Comparison of ENCODE assay signal across 10 mouse cellular contexts in genomic region chr10:45003344-45003681, GRCm38 (mm10).
DNase-seq lines count a peak whose midpoint lies in the region; ATAC-seq and TF ChIP-seq lines count a peak whose summit lies in the region.
"Had no signal": no experiment of that assay in that cellular context is flagged by ENCODE, and none has a peak within 500 bp of the region (broad histone marks: within the 10 kb centered on the region; RNA-seq: fewer than 3 reads in every experiment).

No protein-coding gene starts in this region.

- no peak overlapping the region for H3K9ac ChIP-seq in forebrain, embryonic 14.5 days (ENCODE audit: low read length)
- no peak overlapping the region for H3K9ac ChIP-seq in forebrain, embryonic 15.5 days (replicated peaks)
- no peak overlapping the region for H3K9ac ChIP-seq in midbrain, embryonic 14.5 days (replicated peaks; ENCODE audit: low read length)
- H3K9ac ChIP-seq in midbrain, postnatal 0 days (replicated peaks; ENCODE audit: low read length, poor library complexity, severe bottlenecking), result no peak overlapping the region
- H3K9ac ChIP-seq in hindbrain, embryonic 11.5 days (ENCODE audit: low read depth, low read length), result no peak overlapping the region
- H3K9ac ChIP-seq: hindbrain, embryonic 15.5 days had no signal

- no peak overlapping the region for H3K27ac ChIP-seq in forebrain, embryonic 14.5 days (ENCODE audit: low read depth, low read length)
- no peak overlapping the region for H3K27ac ChIP-seq in forebrain, embryonic 15.5 days (replicated peaks)
- H3K27ac ChIP-seq in midbrain, embryonic 14.5 days (replicated peaks; ENCODE audit: low read depth, low read length), result no peak overlapping the region
- H3K27ac ChIP-seq in midbrain, postnatal 0 days (ENCODE audit: low read depth, low read length), result no peak overlapping the region
- H3K27ac ChIP-seq in hindbrain, embryonic 11.5 days (ENCODE audit: low read depth, low read length), result no peak overlapping the region
- H3K27ac ChIP-seq: forebrain, embryonic 10.5 days; hindbrain, embryonic 15.5 days had no signal

- no peaks in the 10 kb centered on the region for H3K79me2 ChIP-seq in myocyte (ENCODE audit: control insufficient read depth, insufficient read depth)

- no peak overlapping the region for H3ac ChIP-seq in myocyte (ENCODE audit: control insufficient read depth, insufficient read length)

- no peak for ATAC-seq in forebrain, embryonic 14.5 days
- no peak for ATAC-seq in forebrain, embryonic 15.5 days (replicated peaks)
- no peak for ATAC-seq in midbrain, embryonic 14.5 days (ENCODE audit: low FRiP score, low TSS enrichment)
- no peak for ATAC-seq in midbrain, postnatal 0 days (ENCODE audit: low FRiP score)
- ATAC-seq in inflammation-experienced regulatory T-cells, adult 6 months, result peak; percentile 19
- no peak for ATAC-seq in hindbrain, embryonic 11.5 days (ENCODE audit: low FRiP score)

- 12% methylated on average over 2 of the region's 2 CpGs for WGBS in forebrain, embryonic 14.5 days
- 45% methylated on average over 2 of the region's 2 CpGs for WGBS in forebrain, embryonic 15.5 days
- WGBS in midbrain, embryonic 14.5 days, result 41% methylated on average over 2 of the region's 2 CpGs
- 55% methylated on average over 2 of the region's 2 CpGs for WGBS in midbrain, postnatal 0 days
- WGBS in hindbrain, embryonic 11.5 days, result 65% methylated on average over 2 of the region's 2 CpGs

- no peak for TF ChIP-seq CTCF in midbrain, postnatal 0 days (IDR thresholded peaks at IDR 0.05)

- no peaks in the 10 kb centered on the region for H3K36me3 ChIP-seq in forebrain, embryonic 14.5 days (ENCODE audit: control insufficient read depth, insufficient read depth, low read length)
- H3K36me3 ChIP-seq in forebrain, embryonic 15.5 days, result no peaks in the 10 kb centered on the region
- H3K36me3 ChIP-seq in midbrain, embryonic 14.5 days (ENCODE audit: control insufficient read depth, insufficient read depth, low read length), result no peaks in the 10 kb centered on the region
- no peaks in the 10 kb centered on the region for H3K36me3 ChIP-seq in midbrain, postnatal 0 days (ENCODE audit: insufficient read depth, low read length)
- no peaks in the 10 kb centered on the region for H3K36me3 ChIP-seq in myocyte (ENCODE audit: control insufficient read depth, insufficient read depth)
- no peaks in the 10 kb centered on the region for H3K36me3 ChIP-seq in hindbrain, embryonic 11.5 days (ENCODE audit: control insufficient read depth, insufficient read depth, low read length)
- H3K36me3 ChIP-seq: forebrain, embryonic 10.5 days; hindbrain, embryonic 15.5 days had no signal

- no peak overlapping the region for H3K4me2 ChIP-seq in forebrain, embryonic 14.5 days (ENCODE audit: low read length)
- H3K4me2 ChIP-seq in forebrain, embryonic 15.5 days (replicated peaks), result no peak overlapping the region
- H3K4me2 ChIP-seq in midbrain, embryonic 14.5 days (ENCODE audit: low read length), result no peak overlapping the region
- no peak overlapping the region for H3K4me2 ChIP-seq in midbrain, postnatal 0 days (ENCODE audit: low read depth, low read length, poor library complexity, severe bottlenecking)
- H3K4me2 ChIP-seq in myocyte (ENCODE audit: low read depth), result peak overlapping the region; percentile 59
- no peak overlapping the region for H3K4me2 ChIP-seq in hindbrain, embryonic 11.5 days (replicated peaks; ENCODE audit: low read depth, low read length)
- H3K4me2 ChIP-seq: hindbrain, embryonic 15.5 days had no signal

- DNase-seq in forebrain, embryonic 14.5 days (ENCODE audit: low spot score), result peak; percentile 51
- DNase-seq in midbrain, embryonic 14.5 days, result peak; percentile 55
- no peak for DNase-seq in midbrain, postnatal 0 days (ENCODE audit: low spot score)
- no peak for DNase-seq in hindbrain, embryonic 11.5 days (ENCODE audit: low spot score)
- no peak for DNase-seq in urinary bladder, postnatal 25 days (ENCODE audit: low spot score)

- no peak overlapping the region for H3K4me3 ChIP-seq in forebrain, embryonic 14.5 days (ENCODE audit: low read depth, low read length)
- H3K4me3 ChIP-seq in forebrain, embryonic 15.5 days, result no peak overlapping the region
- no peak overlapping the region for H3K4me3 ChIP-seq in midbrain, embryonic 14.5 days (replicated peaks; ENCODE audit: low read depth, low read length)
- H3K4me3 ChIP-seq in midbrain, postnatal 0 days (ENCODE audit: low read depth, low read length), result no peak overlapping the region
- no peak overlapping the region for H3K4me3 ChIP-seq in myocyte
- H3K4me3 ChIP-seq in hindbrain, embryonic 11.5 days (ENCODE audit: low read depth, low read length), result no peak overlapping the region
- H3K4me3 ChIP-seq: forebrain, embryonic 10.5 days; hindbrain, embryonic 15.5 days had no signal

- no peaks in the 10 kb centered on the region for H3K9me3 ChIP-seq in forebrain, embryonic 14.5 days (replicated peaks; ENCODE audit: control insufficient read depth, low read length)
- no peaks in the 10 kb centered on the region for H3K9me3 ChIP-seq in forebrain, embryonic 15.5 days
- H3K9me3 ChIP-seq in midbrain, embryonic 14.5 days (ENCODE audit: control insufficient read depth, low read length), result no peaks in the 10 kb centered on the region
- H3K9me3 ChIP-seq in midbrain, postnatal 0 days (ENCODE audit: low read length), result no peaks in the 10 kb centered on the region
- no peaks in the 10 kb centered on the region for H3K9me3 ChIP-seq in hindbrain, embryonic 11.5 days (ENCODE audit: control insufficient read depth, low read length)
- H3K9me3 ChIP-seq: forebrain, embryonic 10.5 days; hindbrain, embryonic 15.5 days had no signal

- 0 out of 2 replicates have a peak, but pooled peaks cover 4% of the 10 kb centered on the region for H3K4me1 ChIP-seq in forebrain, embryonic 14.5 days (ENCODE audit: control insufficient read depth, insufficient read depth, low read length)
- peaks cover 11% of the 10 kb centered on the region for H3K4me1 ChIP-seq in forebrain, embryonic 15.5 days
- peaks cover 12% of the 10 kb centered on the region for H3K4me1 ChIP-seq in midbrain, embryonic 14.5 days (ENCODE audit: control insufficient read depth, insufficient read depth, low read length)
- no peaks in the 10 kb centered on the region for H3K4me1 ChIP-seq in midbrain, postnatal 0 days (ENCODE audit: insufficient read depth, low read length)
- no peaks in the 10 kb centered on the region for H3K4me1 ChIP-seq in hindbrain, embryonic 11.5 days (replicated peaks; ENCODE audit: control insufficient read depth, insufficient read depth, low read length)

- TF ChIP-seq POLR2A in myocyte (IDR thresholded peaks at IDR 0.05; ENCODE audit: insufficient read length, low read depth), result no peak

- H3K27me3 ChIP-seq in forebrain, embryonic 14.5 days (replicated peaks; ENCODE audit: control insufficient read depth, insufficient read depth, low read length), result peaks cover 8% of the 10 kb centered on the region; the same call in 1 of the 2 replicates
- H3K27me3 ChIP-seq in forebrain, embryonic 15.5 days, result peaks cover 10% of the 10 kb centered on the region; the same call in 1 of the 2 replicates
- H3K27me3 ChIP-seq in midbrain, embryonic 14.5 days (ENCODE audit: control insufficient read depth, insufficient read depth, low read length), result no peaks in the 10 kb centered on the region
- no peaks in the 10 kb centered on the region for H3K27me3 ChIP-seq in midbrain, postnatal 0 days (ENCODE audit: insufficient read depth, low read length)
- no peaks in the 10 kb centered on the region for H3K27me3 ChIP-seq in myocyte (ENCODE audit: control insufficient read depth, insufficient read depth, insufficient read length)
- no peaks in the 10 kb centered on the region for H3K27me3 ChIP-seq in hindbrain, embryonic 11.5 days (ENCODE audit: control insufficient read depth, insufficient read depth, low read length)
- H3K27me3 ChIP-seq: hindbrain, embryonic 15.5 days had no signal

TF ChIP-seq in myocyte, 11 proteins besides CTCF, POLR2A, EP300 and RAD21:
- TF ChIP-seq TCF3 (IDR thresholded peaks at IDR 0.05; ENCODE audit: insufficient read length, low read depth) (no peak), REST (IDR thresholded peaks at IDR 0.05; ENCODE audit: insufficient read depth, insufficient read length) (no peak), SRF (IDR thresholded peaks at IDR 0.05; ENCODE audit: control insufficient read depth, insufficient read length, low read depth) (no peak), CEBPB (IDR thresholded peaks at IDR 0.05; ENCODE audit: insufficient read depth, poor library complexity, severe bottlenecking) (no peak), TCF12 (IDR thresholded peaks at IDR 0.05; ENCODE audit: insufficient read depth, poor library complexity, severe bottlenecking) (no peak), MYOG (IDR thresholded peaks at IDR 0.05; ENCODE audit: control insufficient read depth in 1 of 3, insufficient read depth in 1 of 3, insufficient read length in 2 of 3, low read depth in 2 of 3) (no peak), MAX (IDR thresholded peaks at IDR 0.05; ENCODE audit: low read depth) (no peak), POLR2AphosphoS2 (IDR thresholded peaks at IDR 0.05; ENCODE audit: insufficient read length, low read depth) (no peak), E2F4 (IDR thresholded peaks at IDR 0.05; ENCODE audit: insufficient read depth) (no peak), MYOD1 (IDR thresholded peaks at IDR 0.05; ENCODE audit: control insufficient read depth in 1 of 3, insufficient read length in 2 of 3, low read depth in 2 of 3) (no peak), USF1 (IDR thresholded peaks at IDR 0.05; ENCODE audit: low read depth) (no peak)

Comparison
In these comparisons a context has a peak if more than half of its experiments do, and no peak if none do; other contexts are left out.
1. DNase-seq: peak in forebrain, embryonic 14.5 days (single experiment) and midbrain, embryonic 14.5 days (single experiment); none in midbrain, postnatal 0 days (single experiment), hindbrain, embryonic 11.5 days (single experiment) and urinary bladder, postnatal 25 days (single experiment).